Mouse (Mus musculus): ENCODE results near the gene Surf6. TPM values are rescaled to one million over a fixed set of nuclear protein-coding genes. Genes with fewer than 3 reads are reported as not detected.
A peak's percentile ranks its signal among the peaks of the same experiment; 100 is the strongest.

Gene Surf6
- total and polyA plus RNA-seq, 3 experiments, result 61.8 to 65.9 TPM; not detected in 1

DNA sequence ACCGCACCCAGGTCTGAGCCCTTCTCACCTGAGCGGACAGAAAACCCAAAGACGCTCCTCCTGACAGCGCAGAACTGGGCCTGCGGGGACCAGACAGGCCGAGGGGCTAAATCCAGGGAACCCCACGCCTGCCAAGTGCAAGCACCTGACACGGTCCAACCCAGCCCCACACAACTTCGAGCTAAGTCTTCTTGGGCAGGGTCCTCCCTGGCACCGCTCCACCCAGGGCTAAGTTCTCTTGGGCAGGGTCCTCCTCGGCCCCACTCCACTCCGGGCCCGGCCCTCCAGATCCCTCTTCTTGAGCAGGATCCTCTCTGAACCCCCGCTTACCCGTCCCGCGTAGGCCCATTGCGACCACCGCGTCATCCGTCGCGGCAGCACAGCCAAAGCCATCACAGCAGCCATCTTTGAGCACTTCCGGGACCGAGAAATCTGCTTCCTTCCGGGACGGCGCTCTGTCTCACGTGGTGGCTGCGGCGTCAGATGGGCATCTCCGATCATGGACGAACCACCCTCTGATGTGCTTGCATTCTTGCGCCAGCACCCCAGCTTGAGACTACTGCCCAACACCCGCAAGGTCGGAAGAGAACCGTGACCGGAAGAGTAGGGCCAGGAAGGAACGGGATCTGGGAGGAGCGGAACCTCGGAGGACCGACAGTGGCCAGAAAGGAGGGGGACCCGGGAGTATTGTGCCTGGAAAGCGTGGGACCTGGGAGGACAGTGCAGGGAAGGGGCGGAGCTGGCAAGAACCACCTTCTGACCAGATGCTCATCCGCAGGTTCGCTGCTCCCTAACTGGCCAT, 13.4 kb upstream of the Surf6 start, which contains the start of the genes Surf2 and Surf1 (continued):
- TF ChIP-seq TCF12 (IDR thresholded peaks at IDR 0.05; ENCODE audit: low read depth, low read length), result peak; percentile 67
- TF ChIP-seq TAL1 (IDR thresholded peaks at IDR 0.05; ENCODE audit: low read length), result no peak
- TF ChIP-seq BHLHE40 (IDR thresholded peaks at IDR 0.05; ENCODE audit: borderline replicate concordance, low read depth, low read length), result peak; percentile 36; the same call in 1 of the 2 replicates
- TF ChIP-seq NRF1 (IDR thresholded peaks at IDR 0.05; ENCODE audit: insufficient read depth, low read depth, low read length, poor library complexity, severe bottlenecking), result no peak
- no peak for TF ChIP-seq USF2 (IDR thresholded peaks at IDR 0.05; ENCODE audit: borderline replicate concordance in 1 of 2, insufficient read depth in 1 of 2, low read depth in 1 of 2, low read length in 2 of 2)
- peak; percentile 97 for TF ChIP-seq MYC (IDR thresholded peaks at IDR 0.05; ENCODE audit: low read depth, low read length)
- TF ChIP-seq MAX (IDR thresholded peaks at IDR 0.05; ENCODE audit: low read length), result peak; percentile 93
- no peak for TF ChIP-seq MAFK (IDR thresholded peaks at IDR 0.05; ENCODE audit: borderline replicate concordance, low read depth, low read length)
- no peak for TF ChIP-seq JUND (IDR thresholded peaks at IDR 0.05; ENCODE audit: low read depth, low read length)
- TF ChIP-seq SMC3 (IDR thresholded peaks at IDR 0.05; ENCODE audit: low read depth, low read length), result no peak
- TF ChIP-seq ZKSCAN1 (IDR thresholded peaks at IDR 0.05; ENCODE audit: low read depth, low read length), result no peak

- peaks cover 5 to 18% of the 10 kb centered on the region in 2 experiments; a peak in 3 of 4 replicates for H3K36me3 ChIP-seq (ENCODE audit: control insufficient read depth in 1 of 2, insufficient read depth in 2 of 2, low read length in 2 of 2)
- peaks cover 0 to 18% of the 10 kb centered on the region in 2 experiments; a peak in 2 of 4 replicates for H3K4me1 ChIP-seq (ENCODE audit: control insufficient read depth in 1 of 2, insufficient read depth in 2 of 2, low read length in 2 of 2)
- no peaks in the 10 kb centered on the region for H3K27me3 ChIP-seq (ENCODE audit: control insufficient read depth in 1 of 2, insufficient read depth in 2 of 2, low read length in 2 of 2)
- DNase-seq (ENCODE audit: low read depth, low spot score), result peak; percentile 58
- H3K9ac ChIP-seq (ENCODE audit: control insufficient read depth, low read depth, low read length, poor library complexity, severe bottlenecking), result peak overlapping the region; percentile 87
- H3K4me3 ChIP-seq (ENCODE audit: control insufficient read depth in 1 of 2, insufficient read depth in 1 of 2, low read depth in 2 of 2, low read length in 2 of 2), result no peak overlapping the region
- peak overlapping the region; percentile 54 for H3K27ac ChIP-seq (ENCODE audit: control insufficient read depth, low read depth, low read length)
- peak; percentile 44 for TF ChIP-seq CHD2 (IDR thresholded peaks at IDR 0.05; ENCODE audit: low read length)
- peak in 1 of 2 experiments; percentile 12; a peak in 1 of 4 replicates for TF ChIP-seq POLR2A (IDR thresholded peaks at IDR 0.05; ENCODE audit: control insufficient read depth in 1 of 2, insufficient read depth in 1 of 2, low read depth in 1 of 2, low read length in 2 of 2, poor library complexity in 1 of 2)
- TF ChIP-seq MYC (IDR thresholded peaks at IDR 0.05; ENCODE audit: low read depth, low read length), result peak; percentile 58; the same call in 1 of the 2 replicates
- TF ChIP-seq USF1 (IDR thresholded peaks at IDR 0.05; ENCODE audit: low read depth, low read length), result no peak
- no peak for TF ChIP-seq ELF1 (IDR thresholded peaks at IDR 0.05; ENCODE audit: low read depth, low read length)
- TF ChIP-seq SMC3 (IDR thresholded peaks at IDR 0.05; ENCODE audit: low read depth, low read length), result 0 out of 2 replicates have a peak, but pooled peaks have one; percentile 15
- TF ChIP-seq SIN3A (IDR thresholded peaks at IDR 0.05; ENCODE audit: low read length), result 0 out of 2 replicates have a peak, but pooled peaks have one; percentile 3
- peak; percentile 79 for TF ChIP-seq POLR2AphosphoS2 (IDR thresholded peaks at IDR 0.05; ENCODE audit: low read length)
- TF ChIP-seq BHLHE40 (IDR thresholded peaks at IDR 0.05; ENCODE audit: borderline replicate concordance, low read depth, low read length), result no peak
- peak; percentile 58; the same call in 1 of the 2 replicates for TF ChIP-seq ZMIZ1 (IDR thresholded peaks at IDR 0.05; ENCODE audit: low read depth, low read length)
- 0 out of 6 replicates have a peak, but pooled peaks of 1 of the 3 experiments have one; percentile 11 for TF ChIP-seq CTCF (IDR thresholded peaks at IDR 0.05 in 2 of 3, conservative IDR thresholded peaks at IDR 0.05 in 1 of 3; ENCODE audit: control insufficient read depth in 1 of 3, insufficient read depth in 1 of 3, low read depth in 2 of 3, low read length in 3 of 3, poor library complexity in 1 of 3, severe bottlenecking in 1 of 3)
- H3K9me3 ChIP-seq (replicated peaks; ENCODE audit: insufficient read depth, low read length), result no peaks in the 10 kb centered on the region
- H3K79me2 ChIP-seq (ENCODE audit: control insufficient read depth, insufficient read depth, low read length, poor library complexity), result peaks cover 75% of the 10 kb centered on the region
Observed at GRCm38 (mm10) chr2:26914148-26914941, 11.7 kb upstream of the Surf6 start.

All from MEL (cell line).